Mouse (Mus musculus) mouse trophoblast stem cell (cell line): Measurements from ENCODE around the gene Rbm38.

Experiments
- in situ Hi-C, 2 experiments: fragments of 300-500 bp; cut with MseI, MboI; formaldehyde crosslinking; loops; 2 replicates in 1 of 2; 3 replicates in 1 of 2; pipeline ENCODE4 v1.15.1; 2025

Rbm38 gene

GRCm38 (mm10) chr2:173058263-173058662 lies 38.0 kb downstream of the Rbm38 start:
- in situ Hi-C loops = no loop called here

- in situ Hi-C loops = no loop called here
These were observed 40.2 kb downstream of the Rbm38 start for GRCm38 (mm10) chr2:173060450-173060849.

- in situ Hi-C loops = no loop called here
These were observed 41.4 kb downstream of the Rbm38 start for GRCm38 (mm10) chr2:173061443-173062351.

GRCm38 (mm10) chr2:173063219-173063618 lies 42.9 kb downstream of the Rbm38 start:
- in situ Hi-C loops = no loop called here

- in situ Hi-C loops = no loop called here
These were observed 44.6 kb downstream of the Rbm38 start for GRCm38 (mm10) chr2:173064864-173065263.

GRCm38 (mm10) chr2:173072948-173073347 lies 52.6 kb downstream of the Rbm38 start:
- in situ Hi-C loops = loop anchor here in 1 of 2 experiments (10.0 kb wide), 1 partner anchor 238 kb away; no protein-coding TSS in a partner anchor

GRCm38 (mm10) chr2:173073666-173074065 lies 53.4 kb downstream of the Rbm38 start:
- in situ Hi-C loops = loop anchor here in 1 of 2 experiments (10.0 kb wide), 1 partner anchor 239 kb away; no protein-coding TSS in a partner anchor

- in situ Hi-C loops = loop anchor here (5.0 to 10.0 kb wide), 2 partner anchors 35 to 242 kb away; no protein-coding TSS in a partner anchor
These were observed 56.6 kb downstream of the Rbm38 start for GRCm38 (mm10) chr2:173076921-173077320.

GRCm38 (mm10) chr2:173079766-173080549 lies 59.7 kb downstream of the Rbm38 start:
- in situ Hi-C loops = loop anchor here (5.0 to 10.0 kb wide), 5 partner anchors 38 to 245 kb away; no protein-coding TSS in a partner anchor

- in situ Hi-C loops = loop anchor here (5.0 to 10.0 kb wide), 3 partner anchors 84 to 236 kb away; no protein-coding TSS in a partner anchor
These were observed 60.5 kb downstream of the Rbm38 start for GRCm38 (mm10) chr2:173080785-173081241.

GRCm38 (mm10) chr2:173082706-173083105 lies 62.4 kb downstream of the Rbm38 start:
- in situ Hi-C loops = loop anchor here (5.0 to 10.0 kb wide), 3 partner anchors 85 to 238 kb away; no protein-coding TSS in a partner anchor

GRCm38 (mm10) chr2:173083106-173083505 lies 62.8 kb downstream of the Rbm38 start:
- in situ Hi-C loops = loop anchor here (5.0 to 10.0 kb wide), 3 partner anchors 86 to 238 kb away; no protein-coding TSS in a partner anchor

- in situ Hi-C loops = loop anchor here (5.0 to 10.0 kb wide), 3 partner anchors 87 to 239 kb away; no protein-coding TSS in a partner anchor
These were observed 63.6 kb downstream of the Rbm38 start for GRCm38 (mm10) chr2:173083712-173084475.
